Comparison of ENCODE assay signal across 10 mouse cellular contexts in genomic region chr5:107202801-107203559, GRCm38 (mm10).
DNase-seq lines count a peak whose midpoint lies in the region; ATAC-seq and TF ChIP-seq lines count a peak whose summit lies in the region.
"Had no signal": no experiment of that assay in that cellular context is flagged by ENCODE, and none has a peak within 500 bp of the region (broad histone marks: within the 10 kb centered on the region; RNA-seq: fewer than 3 reads in every experiment).

No protein-coding gene starts in this region.

- no peaks in the 10 kb centered on the region for H3K9me3 ChIP-seq in intestine, embryonic 14.5 days (ENCODE audit: control insufficient read depth, low read length)
- no peaks in the 10 kb centered on the region for H3K9me3 ChIP-seq in intestine, postnatal 0 days (ENCODE audit: control insufficient read depth)
- no peaks in the 10 kb centered on the region for H3K9me3 ChIP-seq in kidney, postnatal 0 days (replicated peaks; ENCODE audit: low read length)
- H3K9me3 ChIP-seq: forebrain, embryonic 12.5 days; G1E had no signal

- no peak for DNase-seq in intestine, embryonic 14.5 days (ENCODE audit: low spot score)
- peak; percentile 74 for DNase-seq in kidney, postnatal 0 days (ENCODE audit: low spot score)
- peak; percentile 46 for DNase-seq in lung, postnatal 14 days
- DNase-seq in natural killer cell, adult 2 months (ENCODE audit: low spot score in 2 of 2), result no peak
- no peak for DNase-seq in spleen, postnatal 10 days (ENCODE audit: low spot score in 2 of 2)

- peaks cover 38% of the 10 kb centered on the region for H3K4me1 ChIP-seq in intestine, embryonic 14.5 days (replicated peaks; ENCODE audit: control insufficient read depth, insufficient read depth, low read length)
- H3K4me1 ChIP-seq in intestine, postnatal 0 days (replicated peaks; ENCODE audit: control insufficient read depth, insufficient read depth, low read length), result peaks cover 5% of the 10 kb centered on the region
- H3K4me1 ChIP-seq in brown adipose tissue, adult 24 weeks (ENCODE audit: control insufficient read depth, insufficient read depth, insufficient read length, low read length), result peaks cover 43% of the 10 kb centered on the region
- H3K4me1 ChIP-seq in kidney, postnatal 0 days (replicated peaks; ENCODE audit: insufficient read depth, low read length), result peaks cover 30% of the 10 kb centered on the region

- H3K27ac ChIP-seq in intestine, embryonic 14.5 days (ENCODE audit: low read depth), result peak overlapping the region; percentile 40; the same call in 1 of the 2 replicates
- H3K27ac ChIP-seq in intestine, postnatal 0 days (ENCODE audit: low read depth, low read length), result no peak overlapping the region
- peak overlapping the region; percentile 57 for H3K27ac ChIP-seq in brown adipose tissue, adult 24 weeks (replicated peaks; ENCODE audit: low read depth, low read length)
- H3K27ac ChIP-seq in kidney, postnatal 0 days, result peak overlapping the region; percentile 62
- H3K27ac ChIP-seq: forebrain, embryonic 12.5 days had no signal

- TF ChIP-seq CTCF in intestine, postnatal 0 days (IDR thresholded peaks at IDR 0.05; ENCODE audit: low read depth), result no peak
- no peak for TF ChIP-seq CTCF in kidney, postnatal 0 days (IDR thresholded peaks at IDR 0.05; ENCODE audit: low read depth)

- no peaks in the 10 kb centered on the region for H3K27me3 ChIP-seq in intestine, embryonic 14.5 days (replicated peaks; ENCODE audit: control insufficient read depth, insufficient read depth, low read length)
- no peaks in the 10 kb centered on the region for H3K27me3 ChIP-seq in intestine, postnatal 0 days (replicated peaks; ENCODE audit: control insufficient read depth, insufficient read depth, low read length)
- no peaks in the 10 kb centered on the region for H3K27me3 ChIP-seq in kidney, postnatal 0 days (ENCODE audit: insufficient read depth, low read length)
- H3K27me3 ChIP-seq: forebrain, embryonic 12.5 days had no signal

- WGBS in intestine, embryonic 14.5 days, result 19% methylated on average over 8 of the region's 8 CpGs
- WGBS in intestine, postnatal 0 days, result 28% methylated on average over 8 of the region's 8 CpGs
- WGBS in kidney, postnatal 0 days, result 27% methylated on average over 8 of the region's 8 CpGs

- H3K4me3 ChIP-seq in intestine, embryonic 14.5 days (ENCODE audit: low read depth, low read length), result no peak overlapping the region
- no peak overlapping the region for H3K4me3 ChIP-seq in intestine, postnatal 0 days (ENCODE audit: low read depth, low read length)
- no peak overlapping the region for H3K4me3 ChIP-seq in brown adipose tissue, adult 24 weeks (ENCODE audit: insufficient read depth, low read depth, low read length)
- no peak overlapping the region for H3K4me3 ChIP-seq in kidney, postnatal 0 days (replicated peaks; ENCODE audit: low read depth, low read length)
- H3K4me3 ChIP-seq: forebrain, embryonic 12.5 days had no signal

- H3K36me3 ChIP-seq in intestine, embryonic 14.5 days (ENCODE audit: control insufficient read depth, insufficient read depth, low read length), result no peaks in the 10 kb centered on the region
- no peaks in the 10 kb centered on the region for H3K36me3 ChIP-seq in intestine, postnatal 0 days (ENCODE audit: control insufficient read depth, insufficient read depth)
- no peaks in the 10 kb centered on the region for H3K36me3 ChIP-seq in kidney, postnatal 0 days (ENCODE audit: insufficient read depth, low read length)
- H3K36me3 ChIP-seq: forebrain, embryonic 12.5 days; G1E had no signal

- no peak for ATAC-seq in intestine, embryonic 14.5 days (replicated peaks; ENCODE audit: low FRiP score, low TSS enrichment, low read depth)
- no peak for ATAC-seq in intestine, postnatal 0 days
- ATAC-seq in kidney, postnatal 0 days (replicated peaks; ENCODE audit: low FRiP score, low read depth), result no peak
- ATAC-seq in megakaryocyte, adult 5-6 weeks (ENCODE audit: poor library complexity, severe bottlenecking), result no peak

- H3K4me2 ChIP-seq in intestine, embryonic 14.5 days (ENCODE audit: low read length), result no peak overlapping the region
- H3K4me2 ChIP-seq in intestine, postnatal 0 days (replicated peaks; ENCODE audit: low read depth), result no peak overlapping the region
- 0 out of 2 replicates have a peak overlapping the region, but pooled peaks have one; percentile 10 for H3K4me2 ChIP-seq in kidney, postnatal 0 days (ENCODE audit: low read length)
- H3K4me2 ChIP-seq: forebrain, embryonic 12.5 days had no signal

- no peak overlapping the region for H3K9ac ChIP-seq in intestine, embryonic 14.5 days (ENCODE audit: low read length)
- H3K9ac ChIP-seq in intestine, postnatal 0 days (ENCODE audit: low read depth, low read length), result no peak overlapping the region
- no peak overlapping the region for H3K9ac ChIP-seq in kidney, postnatal 0 days (ENCODE audit: low read depth, low read length)
- H3K9ac ChIP-seq: forebrain, embryonic 12.5 days had no signal

Comparison
In these comparisons a context has a peak if more than half of its experiments do, and no peak if none do; other contexts are left out.
1. DNase-seq: peak in kidney, postnatal 0 days (single experiment) and lung, postnatal 14 days (single experiment); none in intestine, embryonic 14.5 days (single experiment), natural killer cell, adult 2 months (0 of 2) and spleen, postnatal 10 days (0 of 2).